Mouse (Mus musculus): ENCODE measurements around the gene Olfr317. TPM values are rescaled to one million over a fixed set of nuclear protein-coding genes. Genes with fewer than 3 reads are reported as not detected.

The Olfr317 gene
- total and polyA plus RNA-seq, 2 experiments = not detected

- H3K4me1 ChIP-seq (ENCODE audit: control insufficient read depth, insufficient read depth, low read length) = no peaks in the 10 kb centered on the region
- H3K36me3 ChIP-seq (ENCODE audit: control insufficient read depth, insufficient read depth, low read length) = no peaks in the 10 kb centered on the region
- no peak overlapping the region for H3K4me3 ChIP-seq (ENCODE audit: insufficient read depth, low read depth, low read length)
- WGBS = 79% methylated on average over 11 of the region's 11 CpGs
- no peak for TF ChIP-seq CTCF (IDR thresholded peaks at IDR 0.05; ENCODE audit: low read depth, low read length)
- no peak for TF ChIP-seq POLR2A (IDR thresholded peaks at IDR 0.05; ENCODE audit: extremely low read depth, insufficient read depth, low read length)
- no peak for DNase-seq (ENCODE audit: extremely low read depth, low read depth, low spot score)
- no peaks in the 10 kb centered on the region for H3K27me3 ChIP-seq (ENCODE audit: control insufficient read depth, insufficient read depth, low read length)
- no peak overlapping the region for H3K9ac ChIP-seq (ENCODE audit: low read depth, low read length)
- no peaks in the 10 kb centered on the region for H3K79me2 ChIP-seq (ENCODE audit: control insufficient read depth, insufficient read depth, low read length)
- no peak overlapping the region for H3K27ac ChIP-seq (replicated peaks; ENCODE audit: insufficient read depth, low read depth, low read length)
Observed at GRCm38 (mm10) chr11:58709086-58709485, 29.9 kb downstream of the Olfr317 start.

GRCm38 (mm10) chr11:58698862-58699261 lies 40.1 kb downstream of the Olfr317 start, which contains the start of gene Olfr319:
TSS of gene Olfr319 (plus strand) at chr11:58699162.
- H3K9ac ChIP-seq (ENCODE audit: low read depth, low read length) = no peak within 1 kb of the TSS
- no peak within 1 kb of the TSS for H3K27ac ChIP-seq (replicated peaks; ENCODE audit: insufficient read depth, low read depth, low read length)
- H3K79me2 ChIP-seq (ENCODE audit: control insufficient read depth, insufficient read depth, low read length) = no peaks in the 10 kb centered on the region
- no peaks in the 10 kb centered on the region for H3K4me1 ChIP-seq (ENCODE audit: control insufficient read depth, insufficient read depth, low read length)
- DNase-seq (ENCODE audit: extremely low read depth, low read depth, low spot score) = no peak
- no peak within 1 kb of the TSS for H3K4me3 ChIP-seq (ENCODE audit: insufficient read depth, low read depth, low read length)
- peaks cover 2% of the 10 kb centered on the region; the same call in 1 of the 2 replicates for H3K27me3 ChIP-seq (ENCODE audit: control insufficient read depth, insufficient read depth, low read length)
- TF ChIP-seq CTCF (IDR thresholded peaks at IDR 0.05; ENCODE audit: low read depth, low read length) (no peak), POLR2A (IDR thresholded peaks at IDR 0.05; ENCODE audit: extremely low read depth, insufficient read depth, low read length) (no peak)
- H3K36me3 ChIP-seq (ENCODE audit: control insufficient read depth, insufficient read depth, low read length) = no peaks in the 10 kb centered on the region
- WGBS = 75% methylated on average over 3 of the region's 3 CpGs

Other genes with a start within 250 kb of the Olfr317 start
Only the 30 nearest of the 31 such genes appear.
- gene Olfr331, start 236.6 kb downstream of the Olfr317 start, total RNA-seq (2014; rRNA removed) = not detected in 2 replicates
- gene Olfr331, start 236.6 kb downstream of the Olfr317 start, polyA plus RNA-seq (2012; rRNA removed) = not detected in 2 replicates
- not detected in 2 replicates for gene Olfr330, start 204.4 kb downstream of the Olfr317 start, total RNA-seq (2014; rRNA removed)
- gene Olfr330, start 204.4 kb downstream of the Olfr317 start, polyA plus RNA-seq (2012; rRNA removed) = not detected in 2 replicates
- gene Olfr329-ps, start 192.8 kb downstream of the Olfr317 start, total RNA-seq (2014; rRNA removed) = not detected in 2 replicates
- gene Olfr329-ps, start 192.8 kb downstream of the Olfr317 start, polyA plus RNA-seq (2012; rRNA removed) = not detected in 2 replicates
- gene Olfr328, start 183.6 kb downstream of the Olfr317 start, total RNA-seq (2014; rRNA removed) = 0.07 TPM in 1 of 2 replicates, not detected in the other
- not detected in 2 replicates for gene Olfr328, start 183.6 kb downstream of the Olfr317 start, polyA plus RNA-seq (2012; rRNA removed)
- gene Olfr224, start 168.7 kb downstream of the Olfr317 start, total RNA-seq (2014; rRNA removed) = not detected in 2 replicates
- not detected in 2 replicates for gene Olfr224, start 168.7 kb downstream of the Olfr317 start, polyA plus RNA-seq (2012; rRNA removed)
- gene Olfr325, start 161.5 kb downstream of the Olfr317 start, total RNA-seq (2014; rRNA removed) = not detected in 2 replicates
- not detected in 2 replicates for gene Olfr325, start 161.5 kb downstream of the Olfr317 start, polyA plus RNA-seq (2012; rRNA removed)
- gene Olfr324, start 144.1 kb downstream of the Olfr317 start, total RNA-seq (2014; rRNA removed) = not detected in 2 replicates
- gene Olfr324, start 144.1 kb downstream of the Olfr317 start, polyA plus RNA-seq (2012; rRNA removed) = not detected in 2 replicates
- gene 2210407C18Rik, start 123.1 kb downstream of the Olfr317 start, total RNA-seq (2014; rRNA removed) = 0.27 TPM in 1 of 2 replicates, not detected in the other
- not detected in 2 replicates for gene 2210407C18Rik, start 123.1 kb downstream of the Olfr317 start, polyA plus RNA-seq (2012; rRNA removed)
- not detected in 2 replicates for gene Olfr323, start 108.7 kb downstream of the Olfr317 start, total RNA-seq (2014; rRNA removed)
- gene Olfr323, start 108.7 kb downstream of the Olfr317 start, polyA plus RNA-seq (2012; rRNA removed) = not detected in 2 replicates
- gene Trim58, start 98.7 kb downstream of the Olfr317 start, total RNA-seq (2014; rRNA removed) = not detected in 2 replicates
- not detected in 2 replicates for gene Trim58, start 98.7 kb downstream of the Olfr317 start, polyA plus RNA-seq (2012; rRNA removed)
- not detected in 2 replicates for gene Olfr322, start 80.4 kb downstream of the Olfr317 start, total RNA-seq (2014; rRNA removed)
- not detected in 2 replicates for gene Olfr322, start 80.4 kb downstream of the Olfr317 start, polyA plus RNA-seq (2012; rRNA removed)
- gene Olfr320, start 58.1 kb downstream of the Olfr317 start, total RNA-seq (2014; rRNA removed) = not detected in 2 replicates
- gene Olfr320, start 58.1 kb downstream of the Olfr317 start, polyA plus RNA-seq (2012; rRNA removed) = not detected in 2 replicates
- not detected in 2 replicates for gene Olfr319, start 40.0 kb downstream of the Olfr317 start, total RNA-seq (2014; rRNA removed)
- not detected in 2 replicates for gene Olfr319, start 40.0 kb downstream of the Olfr317 start, polyA plus RNA-seq (2012; rRNA removed)
- gene Olfr318, start 15.2 kb downstream of the Olfr317 start, total RNA-seq (2014; rRNA removed) = not detected in 2 replicates
- not detected in 2 replicates for gene Olfr318, start 15.2 kb downstream of the Olfr317 start, polyA plus RNA-seq (2012; rRNA removed)
- not detected in 2 replicates for gene Olfr316, start 13.5 kb upstream of the Olfr317 start, total RNA-seq (2014; rRNA removed)
- gene Olfr316, start 13.5 kb upstream of the Olfr317 start, polyA plus RNA-seq (2012; rRNA removed) = not detected in 2 replicates
- not detected in 2 replicates for gene Olfr315, start 34.0 kb upstream of the Olfr317 start, total RNA-seq (2014; rRNA removed)
- not detected in 2 replicates for gene Olfr315, start 34.0 kb upstream of the Olfr317 start, polyA plus RNA-seq (2012; rRNA removed)
- not detected in 2 replicates for gene Olfr314, start 43.7 kb upstream of the Olfr317 start, total RNA-seq (2014; rRNA removed)
- gene Olfr314, start 43.7 kb upstream of the Olfr317 start, polyA plus RNA-seq (2012; rRNA removed) = not detected in 2 replicates
- gene Fam183b, start 62.7 kb upstream of the Olfr317 start, total RNA-seq (2014; rRNA removed) = not detected in 2 replicates
- not detected in 2 replicates for gene Fam183b, start 62.7 kb upstream of the Olfr317 start, polyA plus RNA-seq (2012; rRNA removed)
- gene Olfr313, start 75.8 kb upstream of the Olfr317 start, total RNA-seq (2014; rRNA removed) = not detected in 2 replicates
- gene Olfr313, start 75.8 kb upstream of the Olfr317 start, polyA plus RNA-seq (2012; rRNA removed) = not detected in 2 replicates
- gene Olfr312, start 90.0 kb upstream of the Olfr317 start, total RNA-seq (2014; rRNA removed) = not detected in 2 replicates
- not detected in 2 replicates for gene Olfr312, start 90.0 kb upstream of the Olfr317 start, polyA plus RNA-seq (2012; rRNA removed)
- gene Olfr311, start 100.0 kb upstream of the Olfr317 start, total RNA-seq (2014; rRNA removed) = not detected in 2 replicates
- not detected in 2 replicates for gene Olfr311, start 100.0 kb upstream of the Olfr317 start, polyA plus RNA-seq (2012; rRNA removed)
- gene Gm12258, start 107.9 kb upstream of the Olfr317 start, total RNA-seq (2014; rRNA removed) = 2.5 and 3.5 TPM in 2 replicates
- gene Gm12258, start 107.9 kb upstream of the Olfr317 start, polyA plus RNA-seq (2012; rRNA removed) = 0.92 and 1.2 TPM in 2 replicates
- gene 2810021J22Rik, start 128.0 kb upstream of the Olfr317 start, total RNA-seq (2014; rRNA removed) = 1.3 TPM in 2 replicates
- 1.8 and 2.6 TPM in 2 replicates for gene 2810021J22Rik, start 128.0 kb upstream of the Olfr317 start, polyA plus RNA-seq (2012; rRNA removed)
- gene Zfp39, start 165.0 kb upstream of the Olfr317 start, total RNA-seq (2014; rRNA removed) = 4.5 and 4.9 TPM in 2 replicates
- gene Zfp39, start 165.0 kb upstream of the Olfr317 start, polyA plus RNA-seq (2012; rRNA removed) = 0.56 and 0.66 TPM in 2 replicates
- not detected in 2 replicates for gene Btnl10, start 178.7 kb upstream of the Olfr317 start, total RNA-seq (2014; rRNA removed)
- gene Btnl10, start 178.7 kb upstream of the Olfr317 start, polyA plus RNA-seq (2012; rRNA removed) = not detected in 2 replicates
- gene Rnf187, start 199.7 kb upstream of the Olfr317 start, total RNA-seq (2014; rRNA removed) = 63.7 and 78.6 TPM in 2 replicates
- gene Rnf187, start 199.7 kb upstream of the Olfr317 start, polyA plus RNA-seq (2012; rRNA removed) = 122 and 134 TPM in 2 replicates
- 0.37 and 1.1 TPM in 2 replicates for gene Hist3h2ba, start 209.7 kb upstream of the Olfr317 start, total RNA-seq (2014; rRNA removed)
- gene Hist3h2ba, start 209.7 kb upstream of the Olfr317 start, polyA plus RNA-seq (2012; rRNA removed) = not detected in 2 replicates
- gene Hist3h2a, start 215.5 kb upstream of the Olfr317 start, total RNA-seq (2014; rRNA removed) = 7.8 and 8.1 TPM in 2 replicates
- gene Hist3h2a, start 215.5 kb upstream of the Olfr317 start, polyA plus RNA-seq (2012; rRNA removed) = 2.0 and 2.7 TPM in 2 replicates
- gene Trim17, start 215.5 kb upstream of the Olfr317 start, total RNA-seq (2014; rRNA removed) = under 0.01 TPM in 1 of 2 replicates, not detected in the other
- gene Trim17, start 215.5 kb upstream of the Olfr317 start, polyA plus RNA-seq (2012; rRNA removed) = 0.04 TPM in 2 replicates
- 12.4 and 13.4 TPM in 2 replicates for gene Trim11, start 238.9 kb upstream of the Olfr317 start, total RNA-seq (2014; rRNA removed)
- gene Trim11, start 238.9 kb upstream of the Olfr317 start, polyA plus RNA-seq (2012; rRNA removed) = 14.4 and 22.4 TPM in 2 replicates